Mouse (Mus musculus) cortical plate, adult 2 months (tissue): ENCODE measurements around the gene Pinlyp. TPM values are rescaled to one million over a fixed set of nuclear protein-coding genes. Genes with fewer than 3 reads are reported as not detected.

ENCODE experiments used
- H3K27ac ChIP-seq: fragments of 200-500 bp; 2 replicates; pipeline ENCODE4 v1.5.1; 2012; ENCODE audit warnings: low read length, control low read depth, inconsistent platforms; ENCODE audit not compliant: insufficient read depth
- H3K4me1 ChIP-seq: fragments of 200-500 bp; 2 replicates; pipeline ENCODE4 v1.6.1; 2011; ENCODE audit warnings: low read length; ENCODE audit not compliant: control insufficient read depth, insufficient read depth
- H3K4me3 ChIP-seq: fragments of 200-500 bp; 2 replicates; pipeline ENCODE4 v1.5.1; 2011; ENCODE audit warnings: mild to moderate bottlenecking, low read length, control low read depth; ENCODE audit not compliant: insufficient read depth
- CTCF ChIP-seq: fragments of 200-500 bp; IDR thresholded peaks from 2 replicates; pipeline ENCODE4 v1.5.1; 2011; ENCODE audit warnings: mild to moderate bottlenecking, control low read depth, low read length; ENCODE audit not compliant: insufficient read depth; ENCODE audit errors: extremely low read depth
- POLR2A ChIP-seq: fragments of 200-500 bp; IDR thresholded peaks from 2 replicates; pipeline ENCODE4 v1.6.1; 2011; ENCODE audit warnings: mild to moderate bottlenecking, low read length, control low read depth; ENCODE audit not compliant: insufficient read depth; ENCODE audit errors: extremely low read depth
- polyA plus RNA-seq: library from polyadenylated mRNA; depleted of rRNA; stranded (reverse); fragments of >200 nt; gene quantifications from 2 replicates; pipeline ENCODE4 v1.2.3, GENCODE M21; 2012

Gene Pinlyp
- polyA plus RNA-seq, 1 experiment = 0.33 TPM

DNA sequence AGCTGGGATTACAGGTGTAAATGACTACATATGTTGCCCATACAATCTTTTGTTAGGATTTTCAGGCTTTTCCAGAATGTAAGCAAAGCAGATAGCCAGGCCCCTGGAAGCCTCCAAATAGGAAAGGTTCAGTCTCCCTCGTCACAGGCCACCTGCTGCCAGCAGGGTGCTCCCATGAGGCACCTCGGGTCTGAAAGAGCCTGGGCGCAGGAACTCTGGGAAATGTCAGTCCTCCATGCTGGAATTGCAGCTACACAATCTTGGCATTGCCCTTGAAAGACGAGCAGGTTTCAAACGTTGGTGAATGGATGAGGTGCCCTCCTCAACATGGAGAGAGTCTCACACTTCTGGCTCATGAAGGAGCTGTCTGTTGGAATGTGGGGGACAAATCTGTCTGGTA, 7.8 kb downstream of the Pinlyp start:
- Histone ChIP-seq H3K27ac (no peak overlapping the region), H3K4me3 (no peak overlapping the region), H3K4me1 (peaks cover 1% of the 10 kb centered on the region)
- TF ChIP-seq POLR2A = no peak

DNA sequence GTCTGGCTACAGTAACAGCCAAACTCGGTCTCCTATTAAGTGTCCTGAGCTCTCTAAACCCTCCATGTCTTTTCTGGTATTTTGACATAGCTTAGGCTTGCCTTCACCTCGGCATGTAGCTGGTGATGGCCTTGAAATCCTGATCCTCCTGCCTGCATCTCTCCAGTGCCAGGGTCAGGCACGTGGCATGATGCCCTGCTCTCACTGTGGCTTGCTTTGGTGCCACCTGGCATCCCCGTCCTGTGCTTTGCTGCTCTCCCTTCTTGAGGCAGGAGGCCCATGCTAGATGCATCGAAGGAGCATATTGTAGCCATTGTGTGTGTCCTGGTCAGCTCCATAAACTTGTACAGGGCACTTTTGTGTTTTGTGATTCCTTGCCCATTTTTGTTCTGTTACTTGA, 8.3 kb downstream of the Pinlyp start:
- no peak for TF ChIP-seq POLR2A
- TF ChIP-seq CTCF = no peak
- Histone ChIP-seq H3K27ac (no peak overlapping the region), H3K4me3 (no peak overlapping the region), H3K4me1 (peaks cover 1% of the 10 kb centered on the region)

GRCm38 (mm10) chr7:24537081-24537480, 8.8 kb downstream of the Pinlyp start:
- TF ChIP-seq POLR2A = no peak
- no peak for TF ChIP-seq CTCF
- Histone ChIP-seq H3K4me3 (no peak overlapping the region), H3K4me1 (peaks cover 1% of the 10 kb centered on the region), H3K27ac (no peak overlapping the region)

DNA sequence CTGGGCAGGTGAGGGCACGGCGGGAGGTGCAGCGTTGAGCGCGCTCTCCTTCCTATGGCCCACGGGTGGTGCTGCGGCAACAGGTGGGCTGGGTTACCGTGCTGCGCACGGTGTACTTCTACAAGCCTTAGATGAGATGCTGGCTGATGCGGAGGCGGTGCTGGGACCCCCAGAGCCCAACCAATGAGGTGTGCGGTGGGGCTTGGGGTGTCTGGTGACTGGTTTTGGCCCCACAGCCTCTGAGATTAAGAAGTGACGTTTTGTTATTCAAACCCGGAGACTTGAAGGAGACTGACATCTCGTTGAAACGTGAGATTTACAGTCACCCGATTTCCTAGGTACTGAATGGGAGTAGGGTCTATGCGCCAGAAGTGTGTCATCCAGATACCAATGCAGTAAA, 11.6 kb downstream of the Pinlyp start:
- TF ChIP-seq POLR2A (no peak), CTCF (no peak)
- no peak overlapping the region for H3K4me3 ChIP-seq
- H3K27ac ChIP-seq = no peak overlapping the region
- peaks cover 1% of the 10 kb centered on the region for H3K4me1 ChIP-seq

- TF ChIP-seq CTCF (no peak), POLR2A (no peak)
- Histone ChIP-seq H3K4me3 (no peak overlapping the region), H3K27ac (no peak overlapping the region), H3K4me1 (peaks cover 1% of the 10 kb centered on the region)
These were observed 12.1 kb downstream of the Pinlyp start for GRCm38 (mm10) chr7:24533806-24534205.

DNA sequence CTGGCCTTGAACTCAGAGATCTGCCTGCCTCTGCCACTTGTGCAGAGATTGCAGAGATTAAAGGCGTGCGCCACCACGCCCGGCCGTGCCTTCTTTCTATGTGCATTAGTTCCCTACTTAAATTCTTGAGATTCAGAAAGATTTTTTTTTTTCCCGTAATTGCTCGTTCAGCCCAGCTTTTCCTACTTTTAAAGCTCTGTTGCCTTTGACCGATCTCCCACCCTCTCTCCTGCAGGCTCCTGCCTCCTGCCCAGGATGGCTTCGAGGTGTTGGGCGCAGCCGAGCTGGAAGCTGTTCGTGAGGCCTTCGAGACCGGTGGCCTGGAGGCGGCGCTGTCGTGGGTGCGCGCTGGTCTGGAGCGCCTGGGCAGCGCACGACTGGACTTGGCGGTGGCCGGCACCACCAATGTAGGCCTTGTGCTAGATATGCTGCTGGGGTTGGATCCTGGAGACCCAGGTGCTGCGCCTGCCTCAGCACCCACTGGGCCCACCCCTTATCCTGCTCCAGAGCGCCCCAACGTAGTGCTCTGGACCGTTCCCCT, 12.8 kb downstream of the Pinlyp start:
- Histone ChIP-seq H3K4me3 (no peak overlapping the region), H3K27ac (no peak overlapping the region), H3K4me1 (no peaks in the 10 kb centered on the region; the same call in 1 of the 2 replicates)
- TF ChIP-seq POLR2A (no peak), CTCF (no peak)

DNA sequence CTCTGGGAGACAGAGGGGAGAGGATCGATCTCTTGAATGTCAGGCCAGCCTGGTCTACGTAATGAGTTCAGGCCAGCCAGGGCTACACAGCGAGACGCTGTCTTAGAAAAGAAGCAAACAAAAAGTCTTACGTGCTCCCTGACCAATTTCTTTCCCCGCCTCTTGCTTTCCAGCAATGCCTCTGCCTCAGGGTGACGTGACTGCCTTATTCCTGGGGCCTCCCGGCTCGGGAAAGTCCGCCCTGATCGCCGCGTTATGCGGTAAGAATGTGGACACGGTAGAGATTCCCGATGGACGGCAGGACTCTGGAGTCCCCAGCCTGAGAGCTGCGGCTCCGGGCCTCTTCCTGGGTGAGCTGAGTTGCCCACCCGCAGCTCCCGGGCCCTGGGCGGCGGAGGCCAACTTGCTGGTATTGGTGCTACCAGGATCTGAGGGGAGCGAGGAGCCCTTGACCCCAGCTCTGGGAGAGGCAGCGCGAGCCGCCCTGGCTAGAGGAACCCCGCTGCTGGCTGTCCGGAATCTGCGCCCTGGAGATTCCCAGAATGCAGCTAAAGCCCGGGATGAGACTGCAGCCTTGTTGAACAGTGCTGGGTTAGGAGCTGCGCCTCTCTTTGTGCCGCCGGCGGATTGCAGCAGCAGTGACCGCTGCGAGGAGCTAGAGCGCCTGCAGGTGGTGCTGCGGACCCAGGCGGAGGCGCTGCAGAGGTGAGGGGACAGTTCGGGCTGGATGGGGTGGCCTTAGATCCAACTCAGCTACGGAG, 14.5 kb downstream of the Pinlyp start:
- Histone ChIP-seq H3K27ac (peak overlapping the region; percentile 57), H3K4me3 (peak overlapping the region; percentile 56), H3K4me1 (no peaks in the 10 kb centered on the region; the same call in 1 of the 2 replicates)
- TF ChIP-seq POLR2A (peak; percentile 51; the same call in 1 of the 2 replicates), CTCF (peak; percentile 55)

- Histone ChIP-seq H3K4me3 (peak within 1 kb of the TSS; percentile 56), H3K4me1 (no peaks in the 10 kb centered on the region; the same call in 1 of the 2 replicates), H3K27ac (peak within 1 kb of the TSS; percentile 64)
- TF ChIP-seq CTCF = no peak
- peak; percentile 66 for TF ChIP-seq POLR2A
These were observed 15.6 kb downstream of the Pinlyp start, which contains the start of gene Irgq for GRCm38 (mm10) chr7:24530062-24530931. Gene Irgq, plus strand, starts transcription at chr7:24530689.

GRCm38 (mm10) chr7:24529580-24529979, 16.3 kb downstream of the Pinlyp start:
- H3K4me3 ChIP-seq = peak overlapping the region; percentile 56
- TF ChIP-seq POLR2A = no peak
- TF ChIP-seq CTCF = no peak
- H3K4me1 ChIP-seq = no peaks in the 10 kb centered on the region; the same call in 1 of the 2 replicates
- H3K27ac ChIP-seq = no peak overlapping the region
